Mouse (Mus musculus): ENCODE data around the gene Bzw2.

Gene Bzw2

DNA sequence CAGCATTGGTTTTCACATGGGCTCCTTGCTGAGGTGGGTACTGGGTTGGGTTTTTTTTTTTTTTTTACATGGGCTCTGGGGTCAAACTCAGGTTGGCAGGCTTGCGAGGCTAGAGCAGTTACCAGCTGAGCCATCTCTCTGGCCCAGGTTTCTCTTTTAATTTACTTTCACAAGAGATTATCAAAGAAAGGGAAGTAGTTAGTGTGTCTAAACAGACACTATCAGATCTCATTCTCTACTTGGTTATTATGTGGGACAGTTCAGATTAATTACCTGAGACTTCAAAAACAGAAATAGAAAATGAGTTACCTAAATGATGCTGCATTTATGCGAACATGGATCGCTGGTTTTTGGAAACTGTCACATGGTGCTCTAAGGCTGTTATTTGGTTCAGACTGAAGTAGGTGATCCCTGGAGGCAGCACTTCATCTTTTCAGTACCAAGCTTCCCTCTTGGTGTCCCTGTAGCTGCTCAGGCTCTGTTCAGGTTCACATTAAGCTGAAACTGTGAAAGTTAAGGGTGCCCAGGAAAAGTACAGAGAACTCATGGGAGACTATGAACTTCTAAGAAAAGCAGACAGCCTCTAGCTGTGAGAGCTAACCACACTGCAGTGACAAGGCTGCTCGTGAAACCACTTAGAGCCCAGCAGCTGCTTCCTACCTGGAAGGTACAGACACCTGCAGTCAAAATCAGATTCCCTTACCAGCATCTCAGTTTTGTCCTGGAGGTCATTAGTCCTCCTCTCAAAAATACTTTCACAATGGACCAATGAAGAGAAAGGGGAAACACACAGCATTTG, 79.6 kb downstream of the Bzw2 start:
- H3K4me3 ChIP-seq (replicated peaks; ENCODE audit: low read length): no peak overlapping the region
- no peaks in the 10 kb centered on the region for H3K36me3 ChIP-seq (ENCODE audit: insufficient read depth, low read length)
- TF ChIP-seq POU5F1 (IDR thresholded peaks at IDR 0.05; ENCODE audit: borderline replicate concordance, low read length): no peak
- TF ChIP-seq NANOG (IDR thresholded peaks at IDR 0.05; ENCODE audit: borderline replicate concordance, low read length): no peak
- no peaks in the 10 kb centered on the region for H3K9me3 ChIP-seq (ENCODE audit: low read length)
- no peaks in the 10 kb centered on the region; the same call in 1 of the 2 replicates for H3K4me1 ChIP-seq (replicated peaks; ENCODE audit: low read depth, low read length)
- no peaks in the 10 kb centered on the region for H3K27me3 ChIP-seq (ENCODE audit: insufficient read depth, low read length)

DNA sequence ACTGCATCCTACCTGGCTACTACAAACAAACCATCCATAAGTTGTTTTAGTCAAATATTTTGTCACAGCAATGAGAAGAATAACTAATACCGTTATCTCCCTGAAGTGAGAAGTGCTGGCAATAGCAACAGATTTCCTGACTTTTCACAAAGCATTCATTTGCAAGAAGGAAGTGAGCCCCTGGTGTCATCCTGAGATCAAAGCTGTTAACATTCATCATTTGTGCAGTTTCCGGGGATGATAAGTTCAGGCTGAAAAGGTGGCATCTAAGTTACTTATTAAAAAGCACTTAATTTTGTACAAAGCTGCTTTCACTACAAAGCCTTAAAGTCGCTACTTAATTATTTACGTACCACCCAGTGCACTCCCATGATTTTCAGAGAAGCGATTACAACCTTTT, 85.0 kb downstream of the Bzw2 start:
- H3K27me3 ChIP-seq (ENCODE audit: insufficient read depth, low read length): no peaks in the 10 kb centered on the region
- H3K4me3 ChIP-seq (replicated peaks; ENCODE audit: low read length): no peak overlapping the region
- no peaks in the 10 kb centered on the region for H3K36me3 ChIP-seq (ENCODE audit: insufficient read depth, low read length)
- H3K9me3 ChIP-seq (ENCODE audit: low read length): no peaks in the 10 kb centered on the region
- H3K4me1 ChIP-seq (replicated peaks; ENCODE audit: low read depth, low read length): peaks cover 3% of the 10 kb centered on the region
- TF ChIP-seq NANOG (IDR thresholded peaks at IDR 0.05; ENCODE audit: borderline replicate concordance, low read length) (no peak), CTCF (conservative IDR thresholded peaks at IDR 0.05; ENCODE audit: low read length) (no peak), POU5F1 (IDR thresholded peaks at IDR 0.05; ENCODE audit: borderline replicate concordance, low read length) (no peak)

DNA sequence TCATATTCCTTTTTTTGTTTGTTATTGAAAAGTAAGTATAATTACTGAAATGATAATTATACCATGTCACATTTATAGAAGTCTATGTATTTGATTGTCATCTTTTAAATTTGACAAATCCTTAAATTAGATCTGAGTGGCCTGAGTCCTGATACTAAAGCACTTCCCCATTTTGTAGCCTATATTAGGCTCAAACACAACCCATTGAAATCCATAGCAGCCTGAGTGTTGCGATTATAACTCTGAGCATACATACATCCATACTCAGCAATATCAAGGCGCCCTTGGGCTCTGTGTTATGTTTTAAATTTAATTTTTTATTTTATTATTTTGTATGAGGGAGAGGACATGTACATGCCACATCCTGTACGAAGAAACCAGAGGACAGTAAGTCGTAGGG, 87.6 kb downstream of the Bzw2 start:
- Histone ChIP-seq H3K36me3 (ENCODE audit: insufficient read depth, low read length) (no peaks in the 10 kb centered on the region), H3K4me1 (replicated peaks; ENCODE audit: low read depth, low read length) (peaks cover 3% of the 10 kb centered on the region), H3K4me3 (replicated peaks; ENCODE audit: low read length) (no peak overlapping the region), H3K9me3 (ENCODE audit: low read length) (peaks cover 2% of the 10 kb centered on the region; the same call in 1 of the 2 replicates), H3K27me3 (ENCODE audit: insufficient read depth, low read length) (no peaks in the 10 kb centered on the region)
- TF ChIP-seq NANOG (IDR thresholded peaks at IDR 0.05; ENCODE audit: borderline replicate concordance, low read length): no peak
- no peak for TF ChIP-seq POU5F1 (IDR thresholded peaks at IDR 0.05; ENCODE audit: borderline replicate concordance, low read length)
- TF ChIP-seq CTCF (conservative IDR thresholded peaks at IDR 0.05; ENCODE audit: low read length): no peak

DNA sequence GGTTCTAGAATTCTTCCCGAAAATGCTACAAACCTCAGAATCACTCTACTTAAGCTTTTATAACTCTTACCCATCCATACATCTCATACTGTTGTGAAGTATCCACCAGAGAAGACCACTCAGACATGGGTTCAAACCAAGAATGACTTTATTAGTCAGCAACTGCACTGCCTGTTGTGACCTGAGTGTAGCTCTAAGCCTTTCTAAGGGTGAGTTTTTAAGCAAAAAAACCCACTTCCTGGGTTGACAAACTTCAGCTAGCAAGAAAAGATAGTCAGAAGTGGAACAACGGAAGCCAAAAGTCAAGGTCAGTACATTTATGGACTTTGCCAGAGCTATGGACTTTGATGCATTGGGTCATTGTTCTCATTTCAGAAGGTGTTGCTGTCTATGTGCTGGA, 90.3 kb downstream of the Bzw2 start:
- Histone ChIP-seq H3K27me3 (ENCODE audit: insufficient read depth, low read length) (peaks cover 5% of the 10 kb centered on the region; the same call in 1 of the 2 replicates), H3K4me1 (replicated peaks; ENCODE audit: low read depth, low read length) (0 out of 2 replicates have a peak, but pooled peaks cover 3% of the 10 kb centered on the region), H3K9me3 (ENCODE audit: low read length) (peaks cover 11% of the 10 kb centered on the region), H3K36me3 (ENCODE audit: insufficient read depth, low read length) (no peaks in the 10 kb centered on the region), H3K4me3 (replicated peaks; ENCODE audit: low read length) (no peak overlapping the region)
- TF ChIP-seq POU5F1 (IDR thresholded peaks at IDR 0.05; ENCODE audit: borderline replicate concordance, low read length) (no peak), NANOG (IDR thresholded peaks at IDR 0.05; ENCODE audit: borderline replicate concordance, low read length) (no peak), CTCF (conservative IDR thresholded peaks at IDR 0.05; ENCODE audit: low read length) (no peak)

DNA sequence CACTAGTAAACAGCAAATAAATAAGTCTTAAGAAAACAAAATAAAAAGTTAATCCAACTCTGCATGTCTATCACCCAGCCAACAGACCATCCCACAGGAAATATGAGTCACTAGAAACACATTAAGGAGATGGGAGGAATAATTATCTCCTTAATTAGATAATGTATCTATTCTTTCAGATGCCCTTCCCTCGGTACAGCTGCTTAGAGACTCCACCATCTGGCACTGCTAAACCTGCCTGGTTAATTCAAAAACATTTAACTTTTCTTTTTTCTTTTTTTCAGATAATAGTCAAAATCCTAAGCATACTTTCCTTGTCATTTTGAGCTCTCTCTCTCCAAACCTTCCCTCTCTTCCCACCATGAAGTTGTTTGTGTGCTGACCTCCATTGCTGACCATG, 92.0 kb downstream of the Bzw2 start:
- peaks cover 10% of the 10 kb centered on the region; the same call in 1 of the 2 replicates for H3K4me1 ChIP-seq (replicated peaks; ENCODE audit: low read depth, low read length)
- H3K4me3 ChIP-seq (replicated peaks; ENCODE audit: low read length): no peak overlapping the region
- peaks cover 11% of the 10 kb centered on the region for H3K9me3 ChIP-seq (ENCODE audit: low read length)
- H3K36me3 ChIP-seq (ENCODE audit: insufficient read depth, low read length): no peaks in the 10 kb centered on the region
- TF ChIP-seq NANOG (IDR thresholded peaks at IDR 0.05; ENCODE audit: borderline replicate concordance, low read length) (no peak), CTCF (conservative IDR thresholded peaks at IDR 0.05; ENCODE audit: low read length) (no peak), POU5F1 (IDR thresholded peaks at IDR 0.05; ENCODE audit: borderline replicate concordance, low read length) (no peak)
- peaks cover 5% of the 10 kb centered on the region; the same call in 1 of the 2 replicates for H3K27me3 ChIP-seq (ENCODE audit: insufficient read depth, low read length)

DNA sequence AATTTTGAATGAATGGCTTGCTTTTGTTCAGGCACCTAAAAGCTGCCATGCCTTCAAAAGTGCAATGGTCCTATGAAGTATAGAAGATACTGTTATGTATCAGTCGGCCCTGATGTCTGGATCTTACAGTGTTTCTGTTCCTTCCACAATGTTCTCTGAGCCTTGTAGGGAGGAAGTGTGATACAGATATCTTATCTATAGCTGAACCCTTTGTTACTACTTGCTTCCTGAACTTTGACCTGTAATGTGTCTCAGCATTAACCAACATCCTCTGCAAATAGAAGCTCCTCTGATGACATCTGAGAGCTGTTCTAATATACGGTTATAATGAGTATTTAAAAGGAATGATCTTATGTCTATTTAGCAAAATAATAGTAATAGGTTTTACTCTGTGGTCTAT, 100.2 kb downstream of the Bzw2 start:
- no peaks in the 10 kb centered on the region for H3K36me3 ChIP-seq (ENCODE audit: insufficient read depth, low read length)
- H3K4me3 ChIP-seq (replicated peaks; ENCODE audit: low read length): no peak overlapping the region
- no peak for TF ChIP-seq NANOG (IDR thresholded peaks at IDR 0.05; ENCODE audit: borderline replicate concordance, low read length)
- no peak for TF ChIP-seq POU5F1 (IDR thresholded peaks at IDR 0.05; ENCODE audit: borderline replicate concordance, low read length)
- no peak for TF ChIP-seq CTCF (conservative IDR thresholded peaks at IDR 0.05; ENCODE audit: low read length)
- peaks cover 9% of the 10 kb centered on the region; the same call in 1 of the 2 replicates for H3K4me1 ChIP-seq (replicated peaks; ENCODE audit: low read depth, low read length)
- H3K9me3 ChIP-seq (ENCODE audit: low read length): no peaks in the 10 kb centered on the region
- no peaks in the 10 kb centered on the region for H3K27me3 ChIP-seq (ENCODE audit: insufficient read depth, low read length)

DNA sequence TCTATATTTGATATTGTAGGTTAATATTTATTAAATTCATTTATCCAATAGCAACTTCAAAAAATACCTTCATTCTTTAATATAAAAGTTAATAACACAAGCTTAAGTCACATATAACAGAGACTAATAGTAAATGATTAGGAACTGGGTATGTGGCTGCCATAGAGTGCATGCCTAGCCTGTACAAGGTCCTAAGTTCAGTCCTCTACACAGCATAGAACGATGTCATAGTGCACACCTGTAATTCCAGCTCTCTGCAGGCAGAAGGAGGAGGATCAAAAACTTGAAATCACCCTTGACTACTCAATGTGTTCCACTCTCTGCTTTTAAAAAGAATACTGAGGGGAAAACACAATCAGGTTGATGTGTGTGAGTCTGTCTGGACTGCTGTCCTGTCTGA, 107.6 kb downstream of the Bzw2 start:
- Histone ChIP-seq H3K27me3 (ENCODE audit: insufficient read depth, low read length) (no peaks in the 10 kb centered on the region), H3K4me3 (replicated peaks; ENCODE audit: low read length) (no peak overlapping the region), H3K9me3 (ENCODE audit: low read length) (no peaks in the 10 kb centered on the region), H3K4me1 (replicated peaks; ENCODE audit: low read depth, low read length) (0 out of 2 replicates have a peak, but pooled peaks cover 4% of the 10 kb centered on the region), H3K36me3 (ENCODE audit: insufficient read depth, low read length) (no peaks in the 10 kb centered on the region)
- no peak for TF ChIP-seq NANOG (IDR thresholded peaks at IDR 0.05; ENCODE audit: borderline replicate concordance, low read length)
- TF ChIP-seq POU5F1 (IDR thresholded peaks at IDR 0.05; ENCODE audit: borderline replicate concordance, low read length): no peak
- TF ChIP-seq CTCF (conservative IDR thresholded peaks at IDR 0.05; ENCODE audit: low read length): no peak

DNA sequence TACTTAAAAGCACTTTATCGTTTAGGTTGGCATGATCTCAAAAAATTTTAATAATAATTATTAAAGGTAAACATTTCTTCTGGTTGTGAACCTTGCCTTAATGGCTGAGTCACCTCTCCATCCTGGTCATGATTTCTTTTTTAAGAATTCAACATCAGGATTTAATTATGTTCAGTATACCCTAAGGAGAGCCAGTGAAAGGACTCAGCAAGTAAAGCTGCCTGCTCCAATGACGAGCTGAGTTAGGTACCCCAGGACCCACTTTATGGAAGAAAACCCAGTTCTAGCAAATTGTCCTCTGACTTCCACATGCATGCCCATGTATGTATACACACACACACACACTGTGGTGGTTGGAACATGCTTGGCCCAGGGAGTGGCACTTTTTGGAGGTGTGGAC, 110.3 kb downstream of the Bzw2 start:
- Histone ChIP-seq H3K4me1 (replicated peaks; ENCODE audit: low read depth, low read length) (peaks cover 10% of the 10 kb centered on the region), H3K27me3 (ENCODE audit: insufficient read depth, low read length) (no peaks in the 10 kb centered on the region), H3K9me3 (ENCODE audit: low read length) (no peaks in the 10 kb centered on the region), H3K36me3 (ENCODE audit: insufficient read depth, low read length) (no peaks in the 10 kb centered on the region), H3K4me3 (replicated peaks; ENCODE audit: low read length) (no peak overlapping the region)
- no peak for TF ChIP-seq POU5F1 (IDR thresholded peaks at IDR 0.05; ENCODE audit: borderline replicate concordance, low read length)
- TF ChIP-seq CTCF (conservative IDR thresholded peaks at IDR 0.05; ENCODE audit: low read length): no peak
- TF ChIP-seq NANOG (IDR thresholded peaks at IDR 0.05; ENCODE audit: borderline replicate concordance, low read length): no peak

All from E14TG2a.4 (cell line).